Mouse (Mus musculus): ENCODE data around the gene Slc22a20. TPM values are rescaled to one million over a fixed set of nuclear protein-coding genes. Genes with fewer than 3 reads are reported as not detected.

The Slc22a20 gene
- polyA plus RNA-seq, 1 experiment from 2014 or later, result 0.09 TPM

GRCm38 (mm10) chr19:5957371-5957770 lies 28.6 kb downstream of the Slc22a20 start:
- Histone ChIP-seq H3K9me3 (ENCODE audit: low read length) (no peaks in the 10 kb centered on the region), H3K27ac (ENCODE audit: low read depth) (no peak overlapping the region), H3K36me3 (replicated peaks; ENCODE audit: insufficient read depth, low read length) (peaks cover 46% of the 10 kb centered on the region), H3K4me2 (ENCODE audit: low read depth, low read length) (no peak overlapping the region), H3K4me3 (ENCODE audit: low read depth, low read length) (no peak overlapping the region), H3K4me1 (ENCODE audit: insufficient read depth) (peaks cover 13% of the 10 kb centered on the region), H3K27me3 (ENCODE audit: insufficient read depth, low read length) (no peaks in the 10 kb centered on the region), H3K9ac (replicated peaks) (no peak overlapping the region)
- TF ChIP-seq EP300 (IDR thresholded peaks at IDR 0.05; ENCODE audit: low read depth) (no peak), CTCF (IDR thresholded peaks at IDR 0.05; ENCODE audit: low read depth) (no peak)
- DNase-seq, result no peak
- ATAC-seq, result peak; percentile 81
- WGBS (ENCODE audit: insufficient replicate concordance), result 74% methylated on average over 5 of the region's 5 CpGs

- no peak overlapping the region for H3K4me2 ChIP-seq (ENCODE audit: low read depth, low read length)
- WGBS (ENCODE audit: insufficient replicate concordance), result 15% methylated on average over 3 of the region's 3 CpGs
- no peak overlapping the region for H3K4me3 ChIP-seq (ENCODE audit: low read depth, low read length)
- ATAC-seq (peak; percentile 58), DNase-seq (peak; percentile 88)
- no peak overlapping the region for H3K27ac ChIP-seq (ENCODE audit: low read depth)
- no peaks in the 10 kb centered on the region for H3K27me3 ChIP-seq (ENCODE audit: insufficient read depth, low read length)
- H3K36me3 ChIP-seq (replicated peaks; ENCODE audit: insufficient read depth, low read length), result peaks cover 52% of the 10 kb centered on the region
- H3K9me3 ChIP-seq (ENCODE audit: low read length), result no peaks in the 10 kb centered on the region
- H3K4me1 ChIP-seq (ENCODE audit: insufficient read depth), result peaks cover 11% of the 10 kb centered on the region
- TF ChIP-seq CTCF (IDR thresholded peaks at IDR 0.05; ENCODE audit: low read depth) (peak; percentile 96), EP300 (IDR thresholded peaks at IDR 0.05; ENCODE audit: low read depth) (no peak)
- H3K9ac ChIP-seq (replicated peaks), result no peak overlapping the region
These were observed 29.3 kb downstream of the Slc22a20 start for GRCm38 (mm10) chr19:5956685-5957084.

- peaks cover 11% of the 10 kb centered on the region for H3K4me1 ChIP-seq (ENCODE audit: insufficient read depth)
- DNase-seq, result no peak
- no peak for ATAC-seq
- H3K4me2 ChIP-seq (ENCODE audit: low read depth, low read length), result peak overlapping the region; percentile 65
- H3K9me3 ChIP-seq (ENCODE audit: low read length), result no peaks in the 10 kb centered on the region
- H3K4me3 ChIP-seq (ENCODE audit: low read depth, low read length), result no peak overlapping the region
- TF ChIP-seq CTCF (IDR thresholded peaks at IDR 0.05; ENCODE audit: low read depth) (no peak), EP300 (IDR thresholded peaks at IDR 0.05; ENCODE audit: low read depth) (no peak)
- H3K27ac ChIP-seq (ENCODE audit: low read depth), result 0 out of 2 replicates have a peak overlapping the region, but pooled peaks have one; percentile 18
- H3K27me3 ChIP-seq (ENCODE audit: insufficient read depth, low read length), result no peaks in the 10 kb centered on the region
- H3K9ac ChIP-seq (replicated peaks), result no peak overlapping the region; the same call in 1 of the 2 replicates
- H3K36me3 ChIP-seq (replicated peaks; ENCODE audit: insufficient read depth, low read length), result peaks cover 55% of the 10 kb centered on the region
- 66% methylated on average over 28 of the region's 28 CpGs for WGBS (ENCODE audit: insufficient replicate concordance)
These were observed 30.0 kb downstream of the Slc22a20 start for GRCm38 (mm10) chr19:5955704-5956670.

GRCm38 (mm10) chr19:5954936-5955335 lies 31.0 kb downstream of the Slc22a20 start:
- Histone ChIP-seq H3K9ac (replicated peaks) (no peak overlapping the region), H3K4me2 (ENCODE audit: low read depth, low read length) (no peak overlapping the region), H3K27me3 (ENCODE audit: insufficient read depth, low read length) (no peaks in the 10 kb centered on the region), H3K27ac (ENCODE audit: low read depth) (no peak overlapping the region), H3K4me1 (ENCODE audit: insufficient read depth) (peaks cover 11% of the 10 kb centered on the region), H3K4me3 (ENCODE audit: low read depth, low read length) (no peak overlapping the region), H3K36me3 (replicated peaks; ENCODE audit: insufficient read depth, low read length) (peaks cover 65% of the 10 kb centered on the region), H3K9me3 (ENCODE audit: low read length) (no peaks in the 10 kb centered on the region)
- WGBS (ENCODE audit: insufficient replicate concordance), result 87% methylated on average over 10 of the region's 10 CpGs
- ATAC-seq (no peak), DNase-seq (no peak)
- TF ChIP-seq CTCF (IDR thresholded peaks at IDR 0.05; ENCODE audit: low read depth) (no peak), EP300 (IDR thresholded peaks at IDR 0.05; ENCODE audit: low read depth) (no peak)

- H3K9me3 ChIP-seq (ENCODE audit: low read length), result no peaks in the 10 kb centered on the region
- H3K4me3 ChIP-seq (ENCODE audit: low read depth, low read length), result no peak overlapping the region
- no peak for TF ChIP-seq EP300 (IDR thresholded peaks at IDR 0.05; ENCODE audit: low read depth)
- no peak for TF ChIP-seq CTCF (IDR thresholded peaks at IDR 0.05; ENCODE audit: low read depth)
- H3K4me1 ChIP-seq (ENCODE audit: insufficient read depth), result peaks cover 11% of the 10 kb centered on the region
- peaks cover 63% of the 10 kb centered on the region for H3K36me3 ChIP-seq (replicated peaks; ENCODE audit: insufficient read depth, low read length)
- H3K9ac ChIP-seq (replicated peaks), result no peak overlapping the region
- H3K27ac ChIP-seq (ENCODE audit: low read depth), result no peak overlapping the region
- ATAC-seq (no peak), DNase-seq (no peak)
- no peaks in the 10 kb centered on the region for H3K27me3 ChIP-seq (ENCODE audit: insufficient read depth, low read length)
- H3K4me2 ChIP-seq (ENCODE audit: low read depth, low read length), result no peak overlapping the region
- WGBS (ENCODE audit: insufficient replicate concordance), result 88% methylated on average over 22 of the region's 22 CpGs
These were observed 31.8 kb downstream of the Slc22a20 start for GRCm38 (mm10) chr19:5954031-5954710.

GRCm38 (mm10) chr19:5953201-5953770 lies 32.7 kb downstream of the Slc22a20 start:
- H3K9me3 ChIP-seq (ENCODE audit: low read length), result no peaks in the 10 kb centered on the region
- H3K36me3 ChIP-seq (replicated peaks; ENCODE audit: insufficient read depth, low read length), result peaks cover 61% of the 10 kb centered on the region
- TF ChIP-seq CTCF (IDR thresholded peaks at IDR 0.05; ENCODE audit: low read depth) (no peak), EP300 (IDR thresholded peaks at IDR 0.05; ENCODE audit: low read depth) (no peak)
- DNase-seq (no peak), ATAC-seq (no peak)
- no peak overlapping the region for H3K4me2 ChIP-seq (ENCODE audit: low read depth, low read length)
- H3K4me3 ChIP-seq (ENCODE audit: low read depth, low read length), result no peak overlapping the region
- whole genome bisulfite sequencing (ENCODE audit: insufficient replicate concordance), result 92% methylated on average over 18 of the region's 19 CpGs
- no peak overlapping the region for H3K9ac ChIP-seq (replicated peaks)
- no peak overlapping the region for H3K27ac ChIP-seq (ENCODE audit: low read depth)
- no peaks in the 10 kb centered on the region for H3K27me3 ChIP-seq (ENCODE audit: insufficient read depth, low read length)
- peaks cover 11% of the 10 kb centered on the region for H3K4me1 ChIP-seq (ENCODE audit: insufficient read depth)

Measured in liver, postnatal 0 days (tissue).